Mouse (Mus musculus): ENCODE data around the gene Ncapd3. TPM values are rescaled to one million over a fixed set of nuclear protein-coding genes. Genes with fewer than 3 reads are reported as not detected.

The Ncapd3 gene
- polyA plus RNA-seq, 1 experiment from 2014 or later = 27.8 TPM

DNA sequence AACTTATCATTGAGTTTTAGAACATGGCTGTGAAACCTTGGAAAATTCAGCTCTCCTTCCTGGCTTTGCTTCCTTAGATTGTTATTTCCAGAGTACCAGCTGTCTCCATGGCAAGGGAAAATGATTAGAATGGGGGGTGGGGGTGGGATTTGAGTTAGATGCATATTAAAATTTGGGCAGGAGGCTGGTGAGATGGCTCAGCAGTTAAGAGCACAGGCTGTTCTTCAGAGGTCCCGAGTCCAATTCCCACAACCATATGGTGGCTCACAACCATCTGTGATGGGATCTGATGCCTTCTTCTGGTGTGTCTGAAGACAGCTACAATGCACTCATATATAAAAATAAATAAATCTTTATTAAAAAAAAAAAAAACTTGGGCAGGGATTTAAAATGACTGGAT is 24.0 kb upstream of the Ncapd3 start:
- no peak for ATAC-seq (ENCODE audit: low FRiP score)
- 78% methylated on average over 1 of the region's 1 CpGs for WGBS
- Histone ChIP-seq H3K9ac (no peak overlapping the region), H3K4me3 (no peak overlapping the region), H3K9me3 (replicated peaks) (no peaks in the 10 kb centered on the region), H3K36me3 (peaks cover 74% of the 10 kb centered on the region), H3K27me3 (no peaks in the 10 kb centered on the region), H3K4me1 (peaks cover 5% of the 10 kb centered on the region), H3K27ac (no peak overlapping the region), H3K4me2 (replicated peaks) (no peak overlapping the region)

DNA sequence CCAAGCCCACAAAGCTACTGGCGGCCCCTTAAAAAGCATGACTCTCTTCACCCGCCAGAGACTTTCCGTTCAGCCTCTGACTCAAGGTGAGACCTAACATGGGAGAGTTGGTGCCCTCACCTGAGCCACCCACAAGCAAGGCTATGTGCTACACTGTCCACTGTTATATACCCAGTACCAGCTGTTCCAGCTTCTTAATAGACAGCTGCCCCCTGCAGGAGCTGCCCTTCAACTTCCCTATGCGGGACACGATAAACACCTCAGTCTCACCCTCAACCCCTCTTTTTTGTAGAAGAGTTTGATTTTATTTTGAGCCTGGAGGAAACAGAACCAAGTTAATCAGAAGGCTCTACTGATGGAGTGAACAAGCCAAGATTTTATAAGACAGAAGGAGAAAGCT is 23.1 kb upstream of the Ncapd3 start:
- Histone ChIP-seq H3K9me3 (replicated peaks) (no peaks in the 10 kb centered on the region), H3K36me3 (peaks cover 82% of the 10 kb centered on the region), H3K4me2 (replicated peaks) (no peak overlapping the region), H3K9ac (no peak overlapping the region), H3K4me3 (no peak overlapping the region), H3K27ac (no peak overlapping the region), H3K4me1 (no peaks in the 10 kb centered on the region), H3K27me3 (no peaks in the 10 kb centered on the region)
- no peak for ATAC-seq (ENCODE audit: low FRiP score)
- WGBS = 92% methylated on average over 5 of the region's 5 CpGs

DNA sequence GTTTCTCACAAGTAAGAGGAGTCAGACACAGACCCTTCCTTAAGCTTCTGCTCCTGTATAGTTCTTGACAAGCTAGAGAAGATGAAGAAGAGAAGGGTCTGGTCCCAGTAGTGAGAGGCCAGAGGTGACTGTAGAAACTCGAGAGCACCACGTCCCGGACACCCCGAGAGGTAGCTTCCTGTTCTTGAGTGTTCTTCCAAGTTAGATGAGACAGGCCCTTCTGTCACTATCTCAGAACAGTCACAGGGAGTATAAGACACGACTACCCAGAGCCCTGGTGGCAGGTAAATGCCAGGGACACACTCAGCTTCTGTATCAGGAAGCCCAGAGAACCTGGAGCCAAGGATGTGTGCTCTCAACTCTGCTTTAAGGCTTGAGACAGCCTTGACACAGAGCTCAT is 20.7 kb upstream of the Ncapd3 start:
- no peaks in the 10 kb centered on the region for H3K9me3 ChIP-seq (replicated peaks)
- no peak overlapping the region for H3K9ac ChIP-seq
- no peak for ATAC-seq (ENCODE audit: low FRiP score)
- no peaks in the 10 kb centered on the region for H3K4me1 ChIP-seq
- no peak overlapping the region for H3K27ac ChIP-seq
- peaks cover 91% of the 10 kb centered on the region for H3K36me3 ChIP-seq
- 78% methylated on average over 5 of the region's 5 CpGs for WGBS
- H3K27me3 ChIP-seq = no peaks in the 10 kb centered on the region
- no peak overlapping the region for H3K4me2 ChIP-seq (replicated peaks)
- no peak overlapping the region for H3K4me3 ChIP-seq

- H3K4me2 ChIP-seq (replicated peaks) = no peak overlapping the region
- WGBS = 89% methylated on average over 4 of the region's 4 CpGs
- H3K4me1 ChIP-seq = no peaks in the 10 kb centered on the region
- H3K9me3 ChIP-seq (replicated peaks) = no peaks in the 10 kb centered on the region
- no peak for ATAC-seq (ENCODE audit: low FRiP score)
- H3K27ac ChIP-seq = no peak overlapping the region
- peaks cover 92% of the 10 kb centered on the region for H3K36me3 ChIP-seq
- no peaks in the 10 kb centered on the region for H3K27me3 ChIP-seq
- no peak overlapping the region for H3K4me3 ChIP-seq
- no peak overlapping the region for H3K9ac ChIP-seq
Observed at GRCm38 (mm10) chr9:27011572-27011971, 18.4 kb upstream of the Ncapd3 start.

DNA sequence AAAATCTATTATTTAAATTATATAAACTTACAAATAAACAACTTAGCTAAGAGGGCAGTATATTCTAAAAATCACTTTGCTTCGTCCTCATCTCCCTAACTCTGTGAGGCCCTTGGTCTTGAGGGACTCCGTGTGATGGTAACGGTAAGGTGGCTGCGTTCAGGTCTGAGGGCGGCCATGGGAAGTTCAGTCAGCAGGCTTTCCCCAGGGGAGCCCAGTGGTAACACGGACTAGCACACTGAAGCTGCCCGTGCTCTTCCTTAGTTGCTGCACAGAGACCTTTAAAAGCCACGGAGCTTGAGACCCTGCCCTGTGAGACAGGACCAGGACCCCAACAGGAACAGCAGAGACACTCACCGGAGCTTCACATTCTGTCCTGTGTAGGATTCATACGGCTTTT is 11.0 kb upstream of the Ncapd3 start:
- no peaks in the 10 kb centered on the region for H3K4me1 ChIP-seq
- no peak overlapping the region for H3K27ac ChIP-seq
- no peaks in the 10 kb centered on the region for H3K27me3 ChIP-seq
- WGBS = 95% methylated on average over 10 of the region's 10 CpGs
- H3K36me3 ChIP-seq = peaks cover 49% of the 10 kb centered on the region
- no peak overlapping the region for H3K4me2 ChIP-seq (replicated peaks)
- H3K9me3 ChIP-seq (replicated peaks) = no peaks in the 10 kb centered on the region
- H3K4me3 ChIP-seq = no peak overlapping the region
- H3K9ac ChIP-seq = no peak overlapping the region
- ATAC-seq (ENCODE audit: low FRiP score) = no peak

DNA sequence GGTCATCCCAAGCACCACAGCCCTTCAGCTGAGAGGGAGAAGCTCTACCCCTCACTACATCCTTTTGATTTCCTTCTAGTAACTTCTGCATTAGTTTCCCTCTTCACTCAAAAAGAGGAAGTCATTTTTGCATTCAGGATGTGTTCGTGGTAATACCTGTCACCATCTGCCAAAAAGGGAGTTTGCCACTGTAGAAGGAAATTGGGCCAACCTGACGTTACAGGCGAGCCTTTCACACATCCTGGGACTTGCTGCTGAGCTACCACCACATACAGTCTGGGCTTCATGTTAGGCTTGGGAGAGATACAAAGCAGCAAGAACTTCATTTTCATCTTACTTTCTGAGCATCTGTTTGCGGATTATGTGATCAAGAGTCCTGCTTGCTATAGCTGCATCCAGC is 6.3 kb upstream of the Ncapd3 start:
- H3K9me3 ChIP-seq (replicated peaks) = no peaks in the 10 kb centered on the region
- ATAC-seq (ENCODE audit: low FRiP score) = no peak
- WGBS = 94% methylated on average over 4 of the region's 4 CpGs
- peaks cover 15% of the 10 kb centered on the region for H3K36me3 ChIP-seq
- H3K4me2 ChIP-seq (replicated peaks) = no peak overlapping the region
- H3K9ac ChIP-seq = no peak overlapping the region
- no peak overlapping the region for H3K4me3 ChIP-seq
- no peak overlapping the region for H3K27ac ChIP-seq
- H3K27me3 ChIP-seq = no peaks in the 10 kb centered on the region
- peaks cover 26% of the 10 kb centered on the region for H3K4me1 ChIP-seq

- no peak for ATAC-seq (ENCODE audit: low FRiP score)
- no peak overlapping the region for H3K9ac ChIP-seq
- H3K27me3 ChIP-seq = no peaks in the 10 kb centered on the region
- H3K4me1 ChIP-seq = peaks cover 37% of the 10 kb centered on the region
- H3K9me3 ChIP-seq (replicated peaks) = no peaks in the 10 kb centered on the region
- 84% methylated on average over 1 of the region's 1 CpGs for WGBS
- H3K4me3 ChIP-seq = no peak overlapping the region
- no peak overlapping the region for H3K27ac ChIP-seq
- H3K36me3 ChIP-seq = 0 out of 2 replicates have a peak, but pooled peaks cover 6% of the 10 kb centered on the region
- peak overlapping the region; percentile 65; the same call in 1 of the 2 replicates for H3K4me2 ChIP-seq (replicated peaks)
Observed at GRCm38 (mm10) chr9:27026708-27027107, 3.3 kb upstream of the Ncapd3 start.

GRCm38 (mm10) chr9:27029022-27029827 is 750 bp upstream of the Ncapd3 start:
- Histone ChIP-seq H3K36me3 (0 out of 2 replicates have a peak, but pooled peaks cover 6% of the 10 kb centered on the region), H3K27ac (peak overlapping the region; percentile 95), H3K9ac (peak overlapping the region; percentile 91), H3K9me3 (replicated peaks) (no peaks in the 10 kb centered on the region), H3K27me3 (no peaks in the 10 kb centered on the region), H3K4me3 (peak overlapping the region; percentile 99), H3K4me1 (peaks cover 46% of the 10 kb centered on the region), H3K4me2 (replicated peaks) (peak overlapping the region; percentile 65)
- under 1% methylated on average over 52 of the region's 52 CpGs for WGBS
- ATAC-seq (ENCODE audit: low FRiP score) = peak; percentile 46

GRCm38 (mm10) chr9:27030763-27031100 is 757 bp downstream of the Ncapd3 start:
- H3K4me1 ChIP-seq = peaks cover 46% of the 10 kb centered on the region
- peak; percentile 49 for ATAC-seq (ENCODE audit: low FRiP score)
- H3K9ac ChIP-seq = peak overlapping the region; percentile 91
- H3K4me3 ChIP-seq = peak overlapping the region; percentile 99
- under 1% methylated on average over 17 of the region's 17 CpGs for WGBS
- H3K27ac ChIP-seq = peak overlapping the region; percentile 14; the same call in 1 of the 2 replicates
- peak overlapping the region; percentile 65 for H3K4me2 ChIP-seq (replicated peaks)
- H3K36me3 ChIP-seq = 0 out of 2 replicates have a peak, but pooled peaks cover 6% of the 10 kb centered on the region
- no peaks in the 10 kb centered on the region for H3K27me3 ChIP-seq
- H3K9me3 ChIP-seq (replicated peaks) = no peaks in the 10 kb centered on the region

DNA sequence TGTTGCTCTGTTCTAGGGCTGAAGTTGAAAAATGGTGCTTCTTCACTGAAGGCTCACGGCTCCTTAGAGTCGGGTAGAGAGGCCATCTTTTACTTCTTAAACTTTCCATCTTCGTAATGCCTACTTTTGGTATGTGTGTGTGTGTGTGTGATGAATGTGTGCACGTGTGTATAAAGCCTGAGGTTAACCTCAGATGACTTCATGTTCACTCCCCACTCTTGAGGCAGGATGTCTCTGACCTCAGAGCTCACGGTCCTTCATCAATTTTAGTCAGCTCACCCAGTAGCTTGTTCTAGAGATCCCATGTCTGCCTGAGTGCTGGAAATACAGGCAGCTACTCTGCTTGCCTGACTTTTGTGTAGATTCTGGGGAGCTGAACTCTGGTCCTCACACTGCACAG is 13.9 kb downstream of the Ncapd3 start:
- H3K9me3 ChIP-seq (replicated peaks) = no peaks in the 10 kb centered on the region
- no peaks in the 10 kb centered on the region for H3K4me1 ChIP-seq
- H3K4me2 ChIP-seq (replicated peaks) = no peak overlapping the region
- H3K27me3 ChIP-seq = no peaks in the 10 kb centered on the region
- no peak overlapping the region for H3K9ac ChIP-seq
- no peak overlapping the region for H3K4me3 ChIP-seq
- no peak for ATAC-seq (ENCODE audit: low FRiP score)
- H3K27ac ChIP-seq = no peak overlapping the region
- H3K36me3 ChIP-seq = peaks cover 82% of the 10 kb centered on the region
- 95% methylated on average over 5 of the region's 5 CpGs for WGBS

- H3K4me1 ChIP-seq = no peaks in the 10 kb centered on the region
- no peak overlapping the region for H3K4me2 ChIP-seq (replicated peaks)
- ATAC-seq (ENCODE audit: low FRiP score) = no peak
- H3K9ac ChIP-seq = no peak overlapping the region
- peaks cover 77% of the 10 kb centered on the region for H3K36me3 ChIP-seq
- no peaks in the 10 kb centered on the region for H3K9me3 ChIP-seq (replicated peaks)
- no peaks in the 10 kb centered on the region for H3K27me3 ChIP-seq
- no peak overlapping the region for H3K4me3 ChIP-seq
- no peak overlapping the region for H3K27ac ChIP-seq
- WGBS = 91% methylated on average over 2 of the region's 2 CpGs
Observed at GRCm38 (mm10) chr9:27049492-27049891, 19.5 kb downstream of the Ncapd3 start.

DNA sequence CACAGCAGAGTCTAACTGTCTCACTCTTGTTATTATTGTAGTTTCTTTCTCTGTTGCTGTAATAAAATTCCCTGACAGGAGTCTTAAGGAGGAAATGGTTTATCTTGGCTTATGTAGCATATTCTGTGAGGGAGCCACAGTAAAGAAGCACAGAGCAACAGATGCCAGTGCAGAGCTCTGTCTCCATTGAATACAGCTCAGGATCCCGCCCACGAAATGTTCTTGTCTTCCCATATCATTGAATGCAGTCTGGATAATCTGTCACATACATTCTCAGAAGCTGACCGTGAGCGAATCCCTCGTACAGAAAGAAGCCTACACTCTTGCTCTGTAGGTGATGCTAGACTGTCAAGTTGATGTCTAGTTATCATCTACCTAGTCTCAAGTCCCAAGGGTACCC is 28.4 kb downstream of the Ncapd3 start:
- WGBS = 98% methylated on average over 5 of the region's 5 CpGs
- no peaks in the 10 kb centered on the region for H3K4me1 ChIP-seq
- no peak for ATAC-seq (ENCODE audit: low FRiP score)
- no peak overlapping the region for H3K4me2 ChIP-seq (replicated peaks)
- no peak overlapping the region for H3K9ac ChIP-seq
- H3K9me3 ChIP-seq (replicated peaks) = no peaks in the 10 kb centered on the region
- H3K27me3 ChIP-seq = no peaks in the 10 kb centered on the region
- H3K36me3 ChIP-seq = peaks cover 81% of the 10 kb centered on the region
- H3K27ac ChIP-seq = no peak overlapping the region
- H3K4me3 ChIP-seq = no peak overlapping the region

DNA sequence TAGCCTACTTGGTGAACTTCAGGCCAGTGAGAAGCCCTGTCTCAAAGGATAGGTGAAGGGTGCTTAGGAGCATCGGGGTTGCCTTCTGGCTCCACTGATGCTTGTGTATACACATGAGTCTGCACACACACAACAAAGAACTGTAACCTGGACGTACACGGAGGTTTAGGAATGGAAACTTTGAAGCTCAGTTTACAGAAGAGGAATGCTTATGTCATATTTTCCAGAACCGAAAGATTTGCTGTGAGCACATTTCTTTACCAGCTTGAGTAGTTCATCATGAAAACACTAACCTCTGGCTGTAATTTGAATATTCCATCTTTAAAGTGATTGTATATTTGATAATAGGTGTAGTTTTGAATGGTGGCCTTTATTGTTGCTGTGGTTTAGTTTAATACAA is 40.9 kb downstream of the Ncapd3 start:
- ATAC-seq (ENCODE audit: low FRiP score) = no peak
- no peaks in the 10 kb centered on the region for H3K9me3 ChIP-seq (replicated peaks)
- H3K4me3 ChIP-seq = no peak overlapping the region
- H3K27ac ChIP-seq = no peak overlapping the region
- H3K4me1 ChIP-seq = no peaks in the 10 kb centered on the region
- WGBS = 90% methylated on average over 4 of the region's 4 CpGs
- H3K9ac ChIP-seq = no peak overlapping the region
- H3K36me3 ChIP-seq = peaks cover 72% of the 10 kb centered on the region
- no peak overlapping the region for H3K4me2 ChIP-seq (replicated peaks)
- H3K27me3 ChIP-seq = no peaks in the 10 kb centered on the region

Measured in hindbrain, embryonic 12.5 days (tissue).